Mouse (Mus musculus) embryo, embryonic 9.5 days (tissue): ENCODE measurements around the gene Mknk1.
A peak's percentile ranks its signal among the peaks of the same experiment; 100 is the strongest.

ENCODE experiments used
- DNase-seq: peaks from one replicate; pipeline ENCODE4 v3.0.0-alpha.2; 2017; ENCODE audit errors: extremely low spot score

The Mknk1 gene

GRCm38 (mm10) chr4:115838696-115839641 is at the start of gene Mknk1:
Mknk1 (plus strand) TSS chr4:115839198.
- DNase-seq, result peak; percentile 93

- DNase-seq, result no peak
Observed at GRCm38 (mm10) chr4:115790864-115791263, 48.1 kb upstream of the Mknk1 start.

GRCm38 (mm10) chr4:115795360-115795759 is 43.6 kb upstream of the Mknk1 start:
- no peak for DNase-seq

GRCm38 (mm10) chr4:115799981-115800380 is 39.0 kb upstream of the Mknk1 start:
- DNase-seq, result no peak

GRCm38 (mm10) chr4:115812326-115812725 is 26.7 kb upstream of the Mknk1 start:
- no peak for DNase-seq

GRCm38 (mm10) chr4:115815606-115816005 is 23.4 kb upstream of the Mknk1 start:
- DNase-seq, result no peak

- DNase-seq, result no peak
Observed at GRCm38 (mm10) chr4:115820199-115820598, 18.8 kb upstream of the Mknk1 start.

- no peak for DNase-seq
Observed at GRCm38 (mm10) chr4:115820944-115821343, 18.1 kb upstream of the Mknk1 start.

GRCm38 (mm10) chr4:115821431-115821830 is 17.6 kb upstream of the Mknk1 start:
- no peak for DNase-seq

GRCm38 (mm10) chr4:115821928-115822327 is 17.1 kb upstream of the Mknk1 start:
- DNase-seq, result no peak

GRCm38 (mm10) chr4:115824178-115824577 is 14.8 kb upstream of the Mknk1 start:
- no peak for DNase-seq

- DNase-seq, result no peak
Observed at GRCm38 (mm10) chr4:115825271-115825670, 13.7 kb upstream of the Mknk1 start.

GRCm38 (mm10) chr4:115827066-115827465 is 11.9 kb upstream of the Mknk1 start:
- no peak for DNase-seq

GRCm38 (mm10) chr4:115827535-115827887 is 11.5 kb upstream of the Mknk1 start:
- DNase-seq, result no peak

GRCm38 (mm10) chr4:115827888-115828571 is 11.0 kb upstream of the Mknk1 start, which contains the start of gene Mob3c:
Mob3c (plus strand) TSS chr4:115828092.
- peak; percentile 86 for DNase-seq

GRCm38 (mm10) chr4:115828572-115828902 is 10.5 kb upstream of the Mknk1 start:
- DNase-seq, result no peak

- no peak for DNase-seq
Observed at GRCm38 (mm10) chr4:115830491-115830890, 8.5 kb upstream of the Mknk1 start.

- DNase-seq, result no peak
Observed at GRCm38 (mm10) chr4:115831221-115831620, 7.8 kb upstream of the Mknk1 start.

GRCm38 (mm10) chr4:115832040-115832439 is 7.0 kb upstream of the Mknk1 start:
- DNase-seq, result no peak

- no peak for DNase-seq
Observed at GRCm38 (mm10) chr4:115835576-115835975, 3.4 kb upstream of the Mknk1 start.

- DNase-seq, result no peak
Observed at GRCm38 (mm10) chr4:115838196-115838595, 802 bp upstream of the Mknk1 start.

- DNase-seq, result no peak
Observed at GRCm38 (mm10) chr4:115839956-115840355, 958 bp downstream of the Mknk1 start.

- DNase-seq, result no peak
Observed at GRCm38 (mm10) chr4:115840842-115841241, 1.8 kb downstream of the Mknk1 start.
